Mouse (Mus musculus) regulatory T cell (primary cell): ENCODE data around the gene Olfr1349.
"Not testable (repeated sequence)": the region's sequence is repeated elsewhere in the genome, so short reads cannot be mapped to it uniquely, and the experiment has no call there.

Experiments used
- in situ Hi-C: fragments of 300-600 bp; cut with MboI, MseI; formaldehyde crosslinking; loops from one replicate; pipeline ENCODE4 v1.15.1; 2025; ENCODE audit warnings: high pct_unique_total_duplicates

The Olfr1349 gene

DNA sequence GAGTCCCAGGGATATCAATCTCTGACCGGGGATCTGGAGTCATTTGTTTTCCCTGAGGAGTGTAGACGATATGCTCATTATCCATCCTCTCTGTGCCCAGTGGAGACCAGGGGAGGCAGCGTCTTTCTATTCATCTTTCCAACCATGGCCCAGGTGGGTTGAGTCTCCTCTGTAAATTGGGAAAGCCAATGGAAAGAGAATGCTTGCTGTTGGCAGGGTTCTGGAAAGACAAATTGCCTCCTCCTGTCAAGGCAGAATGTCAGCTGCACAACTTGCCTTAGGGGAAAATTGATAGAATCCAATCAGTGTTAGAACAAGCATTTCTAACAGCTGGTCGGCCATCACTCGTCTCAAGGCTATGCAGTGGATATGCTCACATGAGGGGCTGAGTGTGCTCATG lies at the start of gene Olfr1349:
Olfr1349 (minus strand) TSS at position 101 of the 400 bp plus-strand sequence.
- in situ Hi-C loops: no loop called here

DNA sequence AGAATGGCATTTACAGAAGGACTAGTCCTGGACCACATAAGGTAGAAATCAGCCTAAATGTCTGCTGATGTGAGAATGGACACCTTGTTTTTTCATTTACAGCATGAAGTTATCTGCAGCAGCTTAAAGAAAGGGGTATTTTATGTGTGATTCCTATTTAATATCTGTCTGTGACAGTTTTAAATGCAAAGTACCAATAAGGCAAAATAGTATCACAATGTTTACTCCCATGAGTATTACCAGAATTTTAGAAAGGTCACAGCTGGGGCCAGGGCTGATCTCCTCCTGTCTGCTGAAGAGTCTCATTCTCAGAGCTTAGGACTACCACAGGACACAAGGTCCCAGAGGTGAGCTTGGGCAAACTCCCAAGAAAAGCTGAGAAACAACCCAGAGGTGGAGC lies 41.8 kb upstream of the Olfr1349 start, which contains the start of gene Olfr1350:
Olfr1350 (plus strand) TSS at position 301 of the 400 bp plus-strand sequence.
- in situ Hi-C loops: no loop called here

DNA sequence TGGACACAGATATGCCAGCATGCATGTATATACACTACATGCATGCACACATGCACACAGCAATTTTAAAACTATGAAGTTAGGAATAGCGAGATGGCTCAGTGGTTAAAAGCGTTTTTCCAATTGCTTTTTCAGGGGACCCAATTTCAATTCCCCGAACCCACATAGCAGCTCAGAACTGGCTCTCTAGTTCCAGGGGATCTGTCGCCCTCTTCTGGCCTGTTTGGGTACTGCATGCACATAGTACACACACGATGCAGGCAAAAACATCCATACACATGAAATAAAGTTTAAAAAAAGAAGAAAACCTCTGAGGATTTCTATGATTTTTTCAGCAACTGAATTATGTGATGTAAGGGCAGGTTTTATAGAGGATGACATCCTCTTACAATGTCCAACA lies 3.4 kb upstream of the Olfr1349 start:
- in situ Hi-C loops: loop anchor here (5.0 kb wide), 1 partner anchor 169 kb away; no protein-coding TSS in a partner anchor

DNA sequence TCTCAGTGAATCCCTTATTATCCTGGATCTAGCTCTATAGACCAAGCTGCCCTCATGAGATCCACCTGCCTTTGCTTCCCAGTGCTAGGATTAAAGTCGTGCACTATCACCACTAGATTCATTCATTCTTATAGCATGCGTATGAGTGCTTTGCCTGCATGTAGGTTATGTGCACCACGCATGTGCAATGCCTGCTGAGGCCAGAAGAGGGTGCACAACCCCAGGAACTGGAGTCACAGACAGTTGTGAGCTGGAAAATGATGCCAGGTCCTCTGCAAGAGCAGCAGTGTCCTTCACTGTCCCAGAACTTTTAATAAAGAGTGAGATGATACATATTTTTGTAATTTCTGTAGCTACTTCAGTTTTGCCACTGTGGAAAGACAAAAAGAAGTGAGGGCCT lies 2.3 kb upstream of the Olfr1349 start:
- in situ Hi-C loops: loop anchor here (5.0 kb wide), 1 partner anchor 168 kb away; no protein-coding TSS in a partner anchor

DNA sequence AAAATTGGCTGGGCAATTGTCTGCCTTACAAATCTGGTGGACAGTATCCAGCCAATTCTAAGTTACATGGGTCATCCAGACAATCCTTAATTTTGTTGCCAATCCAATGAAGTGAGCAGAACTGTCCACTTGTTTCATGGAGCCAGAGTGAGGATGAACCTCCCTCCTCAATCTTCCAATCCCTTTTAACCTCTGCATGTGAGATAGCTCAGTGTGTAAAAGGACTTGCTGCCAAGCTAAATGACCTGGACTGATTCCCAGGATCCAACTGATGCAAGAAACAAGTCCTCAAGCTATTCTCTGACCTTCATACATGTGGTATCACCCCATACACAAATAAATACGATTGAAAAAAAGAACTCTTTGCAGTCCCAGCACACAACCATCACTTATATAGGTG lies 1.1 kb downstream of the Olfr1349 start:
- in situ Hi-C loops: no loop called here

DNA sequence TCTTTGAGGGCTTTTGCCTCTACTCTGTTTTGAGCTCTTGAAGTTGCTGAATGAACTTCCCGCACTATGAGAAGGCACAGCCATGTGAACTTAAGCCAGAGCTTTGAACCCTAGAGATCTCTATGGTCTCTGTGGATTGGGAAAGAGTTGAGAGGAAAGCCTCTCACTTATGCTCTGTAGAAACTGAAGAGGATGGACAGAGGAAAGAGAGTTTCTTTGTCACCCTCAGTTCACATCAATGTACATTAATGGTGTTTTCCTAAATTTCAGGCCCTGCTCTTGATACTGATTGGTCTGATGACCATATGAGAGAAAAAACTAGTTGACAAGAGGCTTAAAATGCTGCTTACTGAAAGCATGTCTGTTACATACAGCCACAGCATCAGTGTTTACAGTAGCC lies 14.1 kb downstream of the Olfr1349 start, which contains the start of gene Olfr1348:
Olfr1348 (minus strand) TSS at position 101 of the 400 bp plus-strand sequence.
- in situ Hi-C loops: no loop called here

DNA sequence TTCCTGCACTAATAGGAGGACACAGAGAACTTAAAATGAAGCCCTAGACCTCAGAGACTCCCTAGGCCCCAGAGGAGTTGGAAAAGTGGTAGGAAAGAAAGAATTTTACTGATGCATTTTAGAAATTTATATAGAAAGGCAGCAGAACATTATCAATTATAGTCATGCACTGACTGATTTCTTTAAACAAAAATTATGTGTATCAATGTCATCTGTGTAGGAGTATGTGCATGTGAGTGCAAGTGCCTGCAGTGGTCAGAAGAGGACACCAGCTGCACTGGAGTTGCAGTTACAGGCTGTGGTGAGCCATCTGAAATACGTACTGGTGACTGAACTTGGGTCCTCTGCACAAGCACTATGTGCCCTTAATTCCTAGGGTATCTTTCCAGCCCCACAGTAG lies 23.1 kb downstream of the Olfr1349 start, which contains the start of gene Olfr1347:
Olfr1347 (minus strand) TSS at position 101 of the 400 bp plus-strand sequence.
- in situ Hi-C loops: no loop called here

DNA sequence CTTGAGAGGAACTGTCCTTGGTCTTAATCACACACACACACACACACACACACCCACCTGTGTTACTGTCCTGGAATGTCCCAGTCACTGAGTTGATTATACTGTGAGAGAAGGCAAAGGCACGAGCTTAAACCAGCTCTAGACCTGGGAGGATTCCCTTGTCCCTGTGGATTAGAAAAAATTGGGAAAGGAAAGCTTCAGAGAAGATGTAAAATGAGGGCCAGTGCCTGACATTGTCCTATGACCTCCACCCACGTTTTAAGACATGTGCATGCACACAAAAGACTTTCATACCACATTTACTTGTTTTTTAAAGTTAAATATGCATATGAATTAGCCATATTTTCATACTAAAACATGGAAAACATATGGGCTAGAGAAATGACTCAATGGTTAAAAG lies 35.9 kb downstream of the Olfr1349 start, which contains the start of gene Olfr5:
Olfr5 (minus strand) TSS at position 101 of the 400 bp plus-strand sequence.
- in situ Hi-C loops: no loop called here

DNA sequence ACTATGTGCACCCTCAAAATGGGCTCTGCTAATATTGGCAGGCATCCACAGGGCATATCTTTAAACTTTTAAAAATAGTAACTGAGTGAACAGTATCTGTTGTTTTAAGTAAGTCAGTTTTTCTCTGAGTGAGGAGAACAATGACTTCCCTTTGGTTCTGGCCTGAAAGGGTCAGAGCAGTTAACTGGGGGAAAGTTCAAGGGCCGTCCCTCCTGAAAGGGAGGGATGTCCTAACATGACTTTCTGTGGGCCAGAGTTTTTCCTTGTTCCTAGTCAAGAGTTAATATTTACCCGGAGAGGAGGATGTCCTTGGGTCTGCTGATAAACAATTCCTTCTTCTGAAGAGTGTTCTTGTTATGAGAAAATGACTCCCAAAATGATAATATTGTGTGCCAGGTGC lies 45.1 kb downstream of the Olfr1349 start:
- in situ Hi-C loops: not testable (repeated sequence)

DNA sequence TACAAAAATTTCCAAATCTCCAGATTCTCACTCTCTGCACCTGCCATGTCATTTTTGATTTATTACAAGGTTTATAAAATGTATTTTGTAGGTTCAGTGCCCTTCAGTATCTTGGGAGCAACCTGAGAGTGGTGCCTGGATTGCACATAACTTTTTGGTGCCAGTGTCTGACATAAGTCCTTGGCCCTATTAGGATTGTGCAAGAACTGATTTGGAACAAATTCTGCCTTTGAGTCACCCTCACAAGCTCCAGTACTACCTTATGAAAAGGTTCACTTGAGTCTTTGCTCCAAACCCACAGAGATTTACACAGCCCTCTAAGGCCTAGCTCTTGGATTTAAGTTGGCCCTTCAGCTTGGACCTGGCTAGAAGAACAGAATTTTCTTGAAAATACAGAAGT lies 55.8 kb downstream of the Olfr1349 start, which contains the start of gene Olfr1346:
Olfr1346 (plus strand) TSS at position 151 of the 400 bp plus-strand sequence.
- in situ Hi-C loops: no loop called here
